Mouse (Mus musculus) adrenal gland (tissue): ENCODE data around the gene Ddias.

Source experiments
- intact Hi-C: fragments of 180-260 bp; cut with DNase I; formaldehyde crosslinking; loops from one replicate; pipeline ENCODE4 v1.15.1; 2025

The Ddias gene

DNA sequence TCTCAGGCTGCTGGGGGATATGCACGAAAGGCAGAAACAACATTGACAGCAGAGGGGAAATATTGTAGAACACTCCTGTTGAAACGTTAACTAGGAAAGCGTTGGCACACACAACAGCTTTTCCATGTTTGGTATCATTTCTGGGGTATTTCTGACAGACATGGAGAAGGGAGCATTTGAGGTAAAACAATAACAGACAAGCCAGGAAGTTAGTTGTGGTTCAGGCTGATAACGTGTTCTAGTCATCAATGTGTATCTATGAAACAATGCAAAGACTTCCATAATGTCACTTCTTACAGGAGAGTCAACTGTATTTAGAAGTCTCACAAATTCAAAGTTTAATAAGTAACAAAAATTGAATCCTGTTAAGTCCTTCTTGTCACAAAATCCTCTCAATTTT, 2.5 kb downstream of the Ddias start:
- intact Hi-C loops: loop anchor here (5.0 kb wide), 1 partner anchor 239 kb away; no protein-coding TSS in a partner anchor

- intact Hi-C loops: loop anchor here (5.0 kb wide), 1 partner anchor 238 kb away; no protein-coding TSS in a partner anchor
These were observed 3.9 kb downstream of the Ddias start for GRCm38 (mm10) chr7:92870161-92870560.

DNA sequence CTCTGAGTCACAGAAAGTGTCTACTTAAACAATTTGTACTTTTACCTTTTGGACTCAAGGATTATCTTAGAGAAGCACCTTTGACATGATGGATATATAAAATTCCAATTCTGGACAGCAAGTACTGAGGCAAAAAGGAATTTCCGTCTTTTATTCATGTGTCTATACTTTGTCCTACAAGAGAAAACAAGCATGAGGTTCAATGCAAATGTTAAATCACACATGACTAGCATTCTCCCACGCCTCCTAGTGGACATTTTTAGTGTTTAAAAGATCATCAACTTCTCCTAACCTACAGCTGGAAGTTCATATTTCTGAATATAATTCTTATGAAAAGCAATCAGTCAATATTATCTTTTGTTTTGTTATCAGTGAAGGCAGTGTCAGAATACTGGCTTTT, 7.5 kb downstream of the Ddias start:
- intact Hi-C loops: loop anchor here (5.0 kb wide), 1 partner anchor 124 kb away; the partner anchor contains the start of gene Rab30

DNA sequence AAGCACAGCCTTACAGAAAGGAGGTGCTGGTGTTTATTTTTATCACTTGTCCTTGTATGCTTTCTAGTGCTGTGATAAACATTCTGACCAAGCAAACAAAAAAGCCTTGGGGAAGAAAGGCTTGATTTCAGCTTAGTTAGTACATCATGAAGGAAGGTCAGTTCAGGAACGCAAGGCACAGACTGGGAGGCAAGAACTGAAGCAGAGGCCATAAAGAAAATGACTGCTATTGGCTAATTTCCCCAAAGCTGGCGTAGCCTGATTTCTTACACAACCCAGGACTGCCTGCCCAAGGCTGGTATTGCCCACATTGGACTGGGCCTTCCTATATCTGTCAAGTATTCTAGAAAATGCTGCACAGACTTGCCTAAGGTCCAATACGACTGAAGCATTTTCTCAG, 25.8 kb downstream of the Ddias start:
- intact Hi-C loops: no loop called here

DNA sequence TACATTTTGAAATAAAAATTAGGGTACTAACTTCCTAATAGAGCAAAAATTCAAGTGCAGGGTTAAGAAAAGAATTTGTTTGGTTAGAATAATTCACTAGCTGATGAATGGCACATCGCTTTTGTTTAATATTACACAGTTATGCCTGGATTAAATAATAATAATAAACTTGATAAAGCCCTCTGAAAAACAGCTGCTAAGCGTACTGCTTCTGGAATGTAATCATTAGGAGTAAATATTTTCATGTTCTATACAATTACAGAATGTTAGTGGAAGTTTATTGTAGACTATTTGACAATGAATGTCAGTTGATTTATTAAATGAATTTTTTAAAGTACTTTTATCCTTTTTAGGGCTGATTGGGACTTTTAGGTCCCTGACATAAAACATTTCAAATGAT, 31.8 kb downstream of the Ddias start:
- intact Hi-C loops: no loop called here

DNA sequence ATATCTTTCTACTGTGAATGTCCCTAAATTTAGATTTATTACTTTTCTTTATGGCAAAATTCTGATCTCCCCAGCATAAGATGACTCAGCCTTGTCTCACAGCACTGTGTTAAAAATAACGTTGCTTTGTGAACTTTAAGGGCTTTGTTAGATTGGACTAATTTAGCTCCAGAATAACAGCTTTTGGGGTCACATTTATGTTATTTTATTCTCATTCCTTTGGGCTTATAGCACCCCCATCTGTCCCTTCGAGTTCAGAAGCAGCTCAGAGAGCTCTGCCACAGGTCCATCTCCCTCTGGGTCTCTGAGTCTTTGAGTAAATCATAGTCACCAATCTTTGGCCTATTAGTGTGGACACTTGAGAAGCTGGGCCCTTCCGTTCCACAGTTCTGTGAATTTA, 36.1 kb downstream of the Ddias start:
- intact Hi-C loops: no loop called here

DNA sequence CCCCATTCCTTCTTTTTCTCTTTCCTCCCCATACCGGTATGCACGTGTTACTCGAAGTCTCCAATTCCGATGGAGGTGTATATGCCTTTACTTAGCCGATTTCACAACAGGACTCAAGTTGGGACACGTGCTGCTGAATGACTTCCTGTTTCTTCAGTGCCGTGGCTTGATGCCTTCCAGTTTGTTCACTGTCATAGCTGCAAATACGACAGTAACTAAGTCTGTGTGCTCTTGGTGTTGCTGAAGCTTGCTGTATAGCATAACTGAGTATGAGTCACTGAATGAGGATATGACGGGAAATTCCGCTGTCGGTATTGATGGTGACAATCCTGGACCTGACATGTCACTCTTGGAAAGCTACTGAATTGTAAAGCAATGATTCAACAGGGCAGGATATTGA, 36.8 kb downstream of the Ddias start:
- intact Hi-C loops: no loop called here

GRCm38 (mm10) chr7:92836447-92836846, 37.6 kb downstream of the Ddias start:
- intact Hi-C loops: no loop called here

GRCm38 (mm10) chr7:92834391-92834790, 39.7 kb downstream of the Ddias start:
- intact Hi-C loops: no loop called here

DNA sequence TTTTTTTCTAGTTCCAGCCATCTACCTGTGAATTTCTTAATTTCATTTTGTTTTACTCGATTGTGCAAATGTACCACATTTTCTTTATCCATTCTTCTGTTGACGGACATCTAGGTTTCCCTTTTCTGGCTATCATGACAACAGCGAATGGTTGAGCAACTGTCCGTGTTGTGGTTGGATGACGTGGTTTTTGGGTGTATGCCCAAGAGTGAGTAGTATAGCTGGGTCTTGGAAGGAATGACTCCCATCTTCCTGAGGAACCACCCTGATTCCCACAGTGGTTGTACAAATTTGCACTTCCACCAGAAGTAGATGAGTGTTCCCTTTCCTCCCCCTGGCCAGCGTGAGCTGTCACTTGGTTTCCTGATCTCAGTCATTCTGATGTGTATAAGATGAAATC, 41.7 kb downstream of the Ddias start:
- intact Hi-C loops: no loop called here

DNA sequence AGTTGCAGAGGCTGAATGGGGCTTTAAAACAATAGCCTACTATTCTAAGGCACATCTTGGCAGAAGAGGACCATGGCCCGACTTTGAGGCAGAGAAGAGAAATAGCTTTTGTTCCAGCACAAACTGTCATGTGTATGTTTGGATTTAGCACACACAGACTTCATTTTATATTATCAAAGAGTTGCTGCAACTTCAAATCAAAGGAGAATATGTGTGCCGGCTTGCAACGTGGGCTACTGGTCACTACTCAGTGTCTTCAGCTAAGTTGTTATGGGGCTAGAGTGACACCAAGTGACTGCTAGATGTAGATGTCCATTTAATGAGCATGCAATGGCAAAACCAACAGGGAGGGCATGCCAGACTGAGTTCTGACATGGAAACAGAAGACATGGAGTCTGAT, 46.1 kb downstream of the Ddias start:
- intact Hi-C loops: loop anchor here (10.0 kb wide), 1 partner anchor 83 kb away; the partner anchor contains the start of gene Rab30

DNA sequence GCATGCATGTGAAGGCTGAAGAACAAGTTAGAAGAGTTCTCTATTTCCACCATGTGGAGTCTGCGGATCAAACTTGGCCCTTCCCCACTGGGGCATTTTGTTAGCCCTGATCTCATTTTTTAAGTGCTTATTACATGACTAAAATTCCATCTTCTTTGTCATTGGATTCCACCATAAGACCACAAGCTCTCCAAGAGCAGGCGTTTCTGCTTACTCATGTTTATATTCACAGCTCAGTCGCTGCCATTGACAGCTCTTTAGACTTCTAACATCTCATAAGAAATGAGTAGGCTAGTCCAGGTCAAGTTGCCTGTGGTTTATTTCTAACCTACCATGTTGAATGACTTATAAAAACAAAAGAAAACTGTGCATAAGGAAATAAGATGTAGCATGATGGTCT, 47.8 kb downstream of the Ddias start:
- intact Hi-C loops: loop anchor here (10.0 kb wide), 1 partner anchor 81 kb away; the partner anchor contains the start of gene Rab30

GRCm38 (mm10) chr7:92822409-92823101, 51.5 kb downstream of the Ddias start:
- intact Hi-C loops: loop anchor here (10.0 kb wide), 1 partner anchor 78 kb away; the partner anchor contains the start of gene Rab30

- intact Hi-C loops: loop anchor here (10.0 kb wide), 1 partner anchor 77 kb away; the partner anchor contains the start of gene Rab30
These were observed 52.2 kb downstream of the Ddias start for GRCm38 (mm10) chr7:92821871-92822270.

DNA sequence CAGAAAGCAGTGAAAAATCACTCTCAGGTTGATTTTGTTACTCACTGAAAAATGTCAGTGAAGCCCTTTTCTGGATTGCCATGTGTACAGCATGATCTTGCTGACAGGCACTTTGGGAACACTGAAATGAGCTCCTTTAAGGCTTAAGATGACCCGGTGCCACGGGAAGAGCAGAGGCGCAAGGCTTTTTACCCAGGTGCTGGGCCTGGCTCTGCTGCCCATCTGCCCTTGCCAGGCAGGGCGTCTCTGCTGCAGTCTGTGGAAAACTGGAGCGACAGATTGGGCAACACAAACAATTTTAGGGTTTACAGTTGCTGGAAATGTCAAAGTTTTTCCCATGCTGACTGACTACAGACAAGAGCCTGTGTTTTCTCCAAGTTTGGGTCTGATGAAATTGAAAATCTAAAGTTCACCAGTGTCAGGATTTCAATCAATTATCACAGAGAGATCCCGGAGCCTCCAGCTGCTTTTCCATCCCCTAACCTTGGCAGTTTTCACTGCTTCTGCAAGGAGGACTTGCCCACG, 53.0 kb downstream of the Ddias start:
- intact Hi-C loops: loop anchor here (10.0 kb wide), 1 partner anchor 76 kb away; the partner anchor contains the start of gene Rab30

DNA sequence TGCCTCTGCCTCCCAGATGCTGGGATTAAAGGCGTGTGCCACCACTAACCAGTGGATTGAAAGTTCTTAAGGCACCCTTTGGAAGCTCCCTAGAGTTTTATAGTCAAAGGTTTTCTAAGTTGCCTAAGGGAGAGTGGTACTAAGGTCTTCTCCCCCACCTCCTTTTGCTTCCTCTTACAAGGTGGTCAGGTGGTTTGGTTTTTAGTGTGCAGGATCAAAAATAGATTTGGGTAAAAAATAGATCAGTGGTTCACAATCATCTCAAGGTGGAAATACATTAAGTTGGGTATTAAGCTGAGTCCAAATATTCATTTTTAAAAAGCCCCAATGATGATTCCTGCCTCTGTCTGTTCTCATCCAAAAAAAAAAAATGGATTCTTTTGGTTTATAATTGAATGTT, 53.6 kb downstream of the Ddias start:
- intact Hi-C loops: loop anchor here (10.0 kb wide), 1 partner anchor 76 kb away; the partner anchor contains the start of gene Rab30

GRCm38 (mm10) chr7:92819656-92820055, 54.4 kb downstream of the Ddias start:
- intact Hi-C loops: loop anchor here (10.0 kb wide), 1 partner anchor 75 kb away; the partner anchor contains the start of gene Rab30

GRCm38 (mm10) chr7:92817886-92818285, 56.2 kb downstream of the Ddias start:
- intact Hi-C loops: no loop called here

GRCm38 (mm10) chr7:92817242-92817641, 56.8 kb downstream of the Ddias start:
- intact Hi-C loops: no loop called here

GRCm38 (mm10) chr7:92811667-92812279, 62.3 kb downstream of the Ddias start:
- intact Hi-C loops: no loop called here
